Mouse (Mus musculus) hematopoietic stem cell, adult 5-6 weeks (primary cell): ENCODE data around the gene Ppm1l. TPM values are rescaled to one million over a fixed set of nuclear protein-coding genes. Genes with fewer than 3 reads are reported as not detected.

Experiments used
- ATAC-seq, 2 experiments: fragments of 125-278 bp in 1 of 2; replicated peaks in 1 of 2; 2 replicates each; pipeline ENCODE4 v1.8.0; 2016 to 2017; ENCODE audit warnings: inconsistent platforms in 2 of 2, mild to moderate bottlenecking in 2 of 2, moderate number of reproducible peaks in 2 of 2, low read depth in 1 of 2, moderate TSS enrichment in 1 of 2; ENCODE audit not compliant: low FRiP score in 2 of 2, poor library complexity in 2 of 2, severe bottlenecking in 2 of 2, insufficient read depth in 1 of 2, low TSS enrichment in 1 of 2
- total RNA-seq: library from RNA; stranded (forward); fragments of 172-1452, 232-1000 nt; gene quantifications from 2 replicates; pipeline ENCODE4 v1.2.3, GENCODE M21; 2017

Ppm1l gene
- total RNA-seq, 1 experiment from 2014 or later, result 5.0 TPM

DNA sequence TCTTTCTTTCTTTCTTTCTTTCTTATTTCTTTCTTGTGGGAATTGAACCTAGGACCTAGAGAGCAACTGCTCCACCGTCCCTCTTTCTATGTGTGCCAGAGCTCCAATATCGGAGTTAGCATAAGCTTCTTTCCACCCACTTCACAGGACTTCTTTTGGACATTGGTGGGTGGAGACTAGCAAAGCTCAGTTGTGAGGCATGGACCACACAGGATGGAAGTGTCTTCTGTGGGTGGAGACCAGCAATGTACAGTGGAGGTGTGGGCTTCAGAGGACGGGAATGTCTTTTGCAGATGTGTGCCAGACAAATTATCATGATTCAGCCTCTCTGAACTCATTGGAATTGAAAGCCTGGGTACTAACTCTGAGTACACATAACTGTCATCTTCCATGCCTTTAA is 180.5 kb downstream of the Ppm1l start:
- no peak for ATAC-seq

DNA sequence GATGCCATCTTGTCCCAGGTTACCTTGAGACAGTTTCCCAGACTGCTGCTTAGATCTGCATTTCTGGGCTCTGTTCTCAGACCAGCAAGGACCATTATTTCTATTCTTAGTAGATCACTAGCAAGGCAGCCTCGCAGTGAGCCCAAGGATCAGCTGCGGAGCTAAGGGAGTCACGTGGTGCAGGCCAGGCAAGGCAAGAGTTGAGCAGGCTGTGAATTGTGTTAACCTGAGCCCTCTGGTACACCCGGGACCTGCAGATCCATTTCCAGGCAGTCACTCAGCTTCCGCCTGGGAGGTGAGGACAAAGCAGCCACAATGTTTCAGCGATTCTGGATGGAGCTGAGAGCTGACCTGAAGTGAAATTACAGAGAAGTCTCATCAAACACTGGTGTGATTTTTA is 185.3 kb downstream of the Ppm1l start:
- no peak for ATAC-seq

DNA sequence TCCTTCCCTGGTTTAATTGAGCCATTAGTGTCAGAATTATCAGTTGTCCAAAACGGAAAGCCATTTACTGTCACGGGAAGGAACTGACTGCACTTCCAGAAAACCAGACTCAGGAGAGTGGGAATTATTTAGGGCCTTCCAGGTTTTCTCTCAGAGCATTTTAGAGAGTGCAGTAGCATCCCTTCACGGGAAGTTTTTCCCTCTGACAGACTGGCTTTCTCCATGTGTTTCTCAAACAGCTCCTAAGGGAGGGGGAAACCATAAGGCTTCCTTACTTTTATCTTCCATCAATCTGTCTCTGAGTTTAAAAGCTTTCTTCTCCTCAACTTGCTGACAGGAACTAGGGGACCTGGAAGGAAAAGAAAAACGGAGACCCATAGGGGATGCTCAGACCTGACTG is 185.9 kb downstream of the Ppm1l start:
- ATAC-seq, result no peak

DNA sequence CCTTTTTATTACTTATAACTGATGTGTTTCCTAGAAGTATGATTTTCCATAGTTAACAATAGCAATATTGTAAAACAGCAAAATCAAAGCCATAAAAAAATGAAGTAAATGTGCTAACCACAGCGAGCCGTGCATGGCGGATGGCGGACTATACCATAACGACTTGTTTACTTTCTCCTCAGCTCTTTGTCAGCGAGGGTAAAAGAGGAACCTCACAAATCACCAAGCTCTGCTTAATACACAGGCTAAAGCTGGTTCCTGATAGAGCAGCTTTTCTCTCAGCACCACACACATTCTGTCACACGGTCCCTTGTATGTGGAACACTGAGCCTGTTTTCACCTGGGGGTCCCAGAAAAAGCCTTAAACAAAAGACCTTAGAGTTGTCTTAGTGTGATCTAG is 188.4 kb downstream of the Ppm1l start:
- ATAC-seq, result peak; percentile 89 to 91

DNA sequence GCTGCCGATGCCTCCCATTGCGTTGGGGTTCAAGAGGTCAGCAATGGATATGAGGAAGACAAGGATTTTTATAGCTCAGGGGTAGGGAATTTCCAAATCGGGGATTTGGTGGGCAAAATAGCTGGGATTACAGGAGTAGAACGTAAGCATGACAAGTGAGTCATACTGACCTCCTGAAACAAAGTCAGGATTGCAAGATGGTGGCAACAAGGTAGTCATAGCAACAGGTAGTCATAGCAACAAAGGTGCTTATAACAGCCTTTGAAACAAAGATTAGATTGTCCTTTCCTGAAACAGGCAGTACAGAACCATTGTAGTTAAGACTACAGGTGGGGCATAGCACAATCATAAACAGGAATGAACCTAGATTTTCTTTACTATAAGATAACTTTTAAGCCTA is 189.7 kb downstream of the Ppm1l start:
- ATAC-seq, result no peak

DNA sequence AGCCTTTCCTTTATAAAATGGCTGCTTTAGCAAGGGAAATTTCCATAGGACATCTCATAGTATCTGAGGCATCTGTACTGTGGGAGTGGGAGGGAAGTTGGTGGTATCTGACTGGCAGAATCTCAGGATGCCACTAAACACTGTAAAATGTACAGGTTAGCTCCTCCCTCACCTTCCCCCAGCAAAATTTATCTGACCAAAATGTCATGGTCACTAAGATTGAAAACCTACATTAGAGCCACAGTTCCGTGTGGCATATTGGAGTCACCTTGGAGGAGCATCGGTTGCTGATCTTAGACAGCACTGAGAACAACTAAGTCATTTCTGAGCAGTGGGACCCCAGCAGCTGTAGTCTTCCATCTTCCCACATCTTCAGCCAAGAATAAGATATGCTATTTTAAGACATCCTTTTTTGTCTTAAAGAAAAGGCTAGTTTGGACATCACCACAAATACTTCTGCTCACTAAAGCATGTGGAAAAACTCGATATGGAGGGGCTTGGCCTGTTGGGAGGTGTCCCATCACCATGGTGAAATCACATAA is 192.8 kb downstream of the Ppm1l start:
- ATAC-seq, result no peak

DNA sequence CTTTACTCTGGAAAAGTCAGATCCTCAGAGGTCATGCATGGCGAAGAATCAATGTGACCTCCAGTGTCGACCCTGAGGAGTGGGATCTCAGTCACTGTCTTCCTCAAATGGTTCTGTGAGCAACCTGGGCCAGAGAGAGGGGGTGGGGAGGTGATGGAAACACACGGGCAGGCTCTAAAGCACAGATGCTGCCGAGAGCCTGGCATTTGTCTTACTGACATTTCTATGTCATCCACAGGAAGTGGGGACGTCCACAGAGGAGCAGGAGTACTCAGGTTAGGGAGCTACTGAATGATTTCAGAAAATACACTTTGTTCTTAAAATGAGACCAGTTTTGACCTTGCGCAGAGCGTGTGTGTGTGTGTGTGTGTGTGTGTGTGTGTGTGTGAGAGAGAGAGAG is 195.2 kb downstream of the Ppm1l start:
- ATAC-seq, result no peak

DNA sequence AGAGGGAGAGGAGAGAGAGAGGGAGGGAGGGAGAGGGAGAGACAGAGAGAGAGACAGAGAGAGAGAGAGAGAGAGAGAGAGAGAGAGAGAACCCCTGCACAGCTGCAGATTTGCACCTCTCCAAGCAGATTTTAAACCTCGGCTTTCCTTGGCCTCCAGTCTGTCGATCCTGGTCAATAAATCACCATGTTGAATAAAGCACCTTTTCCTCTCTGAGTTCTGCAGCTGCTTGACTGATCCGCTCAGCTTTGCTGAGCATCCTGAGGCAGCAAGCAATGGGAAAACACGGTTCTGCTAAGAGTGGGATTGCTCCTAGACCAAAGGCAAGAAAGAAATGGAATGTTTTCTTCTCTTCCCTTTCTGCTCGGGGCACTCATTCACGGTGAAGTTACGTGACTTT is 195.7 kb downstream of the Ppm1l start:
- no peak for ATAC-seq

DNA sequence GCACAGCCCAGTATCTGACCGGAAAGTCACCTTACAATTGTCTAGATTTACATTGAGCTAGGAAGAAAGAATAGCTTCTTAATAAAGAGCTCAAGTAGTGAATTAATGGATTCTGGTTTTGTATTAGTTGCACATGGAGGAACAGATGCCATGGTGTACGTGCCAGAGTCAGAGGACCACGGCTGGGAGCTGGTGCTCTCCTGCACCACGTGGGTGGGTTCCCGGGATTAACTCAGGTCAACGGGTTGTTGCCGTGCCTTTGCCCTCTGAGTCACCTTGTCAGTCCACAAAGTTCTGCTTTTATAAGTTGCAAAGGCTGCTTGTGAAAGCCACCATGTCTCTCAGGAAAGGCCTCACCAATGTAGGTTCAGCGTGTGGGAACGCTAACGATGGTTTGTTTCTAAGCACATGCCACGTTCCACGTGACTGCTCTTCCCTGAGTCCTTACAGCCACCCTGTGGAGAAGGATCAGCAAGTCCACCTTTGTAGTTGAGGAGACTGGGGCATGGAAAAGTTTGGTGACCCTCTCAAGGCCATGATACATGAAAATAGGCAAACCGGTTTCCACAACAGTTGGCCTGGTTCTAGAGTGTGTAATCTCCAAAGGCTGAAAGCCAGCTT is 199.2 kb downstream of the Ppm1l start:
- ATAC-seq, result no peak

DNA sequence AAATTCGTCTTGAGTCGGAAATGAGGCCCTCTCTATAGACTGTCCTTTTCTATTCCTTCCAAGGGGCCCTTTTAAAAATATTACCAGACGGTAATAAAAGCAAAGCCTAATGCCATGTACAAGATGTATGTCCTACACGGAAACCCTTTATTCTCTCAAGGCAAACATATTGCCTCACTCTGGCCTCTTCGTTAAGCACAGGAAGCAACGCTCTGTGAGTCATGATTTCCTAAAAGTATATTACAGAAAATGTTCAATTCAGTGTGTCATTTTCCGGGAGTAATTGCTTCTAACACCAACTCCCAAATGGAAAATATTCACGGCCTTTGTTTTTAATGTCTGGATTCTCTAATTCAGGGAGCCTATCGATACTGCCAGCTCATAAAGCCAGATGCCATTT is 202.5 kb downstream of the Ppm1l start:
- no peak for ATAC-seq

DNA sequence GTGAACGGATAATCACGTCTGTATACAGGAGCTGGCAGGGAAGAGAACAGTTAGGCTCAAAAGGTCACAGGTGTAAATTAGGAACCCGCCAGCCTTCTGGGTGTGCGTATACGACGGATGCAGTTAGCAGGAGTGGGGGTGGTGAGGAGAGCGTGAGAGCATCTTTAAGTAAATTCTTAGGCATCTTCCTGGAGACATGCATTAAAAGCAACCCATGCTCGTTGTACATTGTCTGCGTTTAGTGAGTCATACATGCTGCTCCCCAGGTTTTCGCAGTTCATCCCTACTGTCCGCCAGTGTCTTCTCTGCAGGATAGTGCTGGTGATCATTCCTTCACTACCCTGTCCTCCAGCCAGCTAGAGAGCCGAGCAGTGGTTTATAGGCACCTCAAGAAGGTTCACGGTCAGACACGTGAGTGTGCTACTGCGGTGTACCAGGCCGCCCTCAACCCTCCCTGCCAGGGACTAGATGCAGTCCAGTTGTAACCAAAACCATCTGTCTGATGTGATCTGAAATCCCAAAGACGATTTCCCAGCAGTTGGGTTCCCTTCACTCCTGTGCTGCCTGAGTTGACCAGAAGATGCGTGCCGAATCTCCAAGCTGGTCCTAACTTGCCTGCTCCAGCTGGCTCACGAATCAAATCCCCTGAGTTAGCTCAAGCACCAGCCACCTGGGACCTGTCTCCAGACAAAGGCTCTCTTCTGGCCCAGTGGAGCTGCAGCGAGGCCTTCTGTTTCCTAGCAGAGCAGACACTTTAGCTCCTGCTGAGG is 203.3 kb downstream of the Ppm1l start:
- ATAC-seq, result no peak

DNA sequence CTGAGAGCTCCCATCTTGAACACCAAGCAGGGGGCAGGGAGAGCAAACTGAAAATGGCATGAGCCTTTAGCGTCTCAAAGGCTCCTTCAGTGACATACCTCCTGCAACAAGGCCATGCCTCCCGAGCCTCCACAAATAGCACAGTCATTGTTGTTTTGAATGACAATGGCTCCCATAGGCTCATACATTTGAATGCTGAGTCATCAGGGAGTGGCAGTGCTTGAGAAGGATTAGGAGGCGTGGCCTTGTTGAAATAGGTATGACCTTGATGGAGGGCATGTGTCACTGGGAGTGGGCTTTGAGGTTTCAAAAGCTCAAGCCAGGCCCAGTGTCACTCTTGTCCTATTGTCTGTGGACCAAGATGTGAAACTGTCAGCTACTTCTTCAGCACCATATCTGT is 205.6 kb downstream of the Ppm1l start:
- ATAC-seq, result no peak

DNA sequence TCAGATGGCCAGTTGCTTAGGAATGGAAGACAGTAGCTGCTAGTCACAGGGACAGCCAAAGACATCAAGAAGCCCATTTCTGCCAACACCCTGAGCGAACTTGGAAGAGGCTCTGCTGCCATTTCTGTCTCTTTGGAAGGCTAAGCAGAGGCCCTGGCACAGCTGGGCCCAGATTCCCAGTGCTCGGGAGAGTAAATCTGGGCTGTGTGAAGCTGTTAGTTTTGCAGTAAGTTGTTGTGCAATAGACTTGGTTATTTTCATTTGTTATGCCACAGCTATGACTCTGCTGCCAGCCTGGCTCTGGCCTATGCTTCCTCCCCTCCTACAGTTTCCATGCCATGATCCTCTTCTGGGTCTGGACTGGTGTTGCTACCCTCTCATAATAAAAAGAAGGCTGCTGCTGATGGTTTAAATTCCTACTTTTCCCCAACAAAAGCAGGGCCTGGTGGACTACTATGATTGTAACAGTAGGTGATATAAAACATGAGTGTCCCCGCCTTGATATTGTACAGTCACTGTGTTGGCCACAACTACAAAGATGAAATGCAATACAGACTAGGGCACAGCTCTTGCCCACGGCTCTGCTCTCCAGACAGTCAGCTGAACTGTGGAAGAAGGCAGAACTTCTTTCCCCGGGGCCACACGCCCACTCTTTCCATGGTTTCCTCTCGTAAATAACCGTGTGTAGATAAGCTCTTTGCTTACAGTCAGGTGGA is 207.9 kb downstream of the Ppm1l start:
- peak in 1 of 2 experiments; percentile 37; a peak in 1 of 4 replicates for ATAC-seq

DNA sequence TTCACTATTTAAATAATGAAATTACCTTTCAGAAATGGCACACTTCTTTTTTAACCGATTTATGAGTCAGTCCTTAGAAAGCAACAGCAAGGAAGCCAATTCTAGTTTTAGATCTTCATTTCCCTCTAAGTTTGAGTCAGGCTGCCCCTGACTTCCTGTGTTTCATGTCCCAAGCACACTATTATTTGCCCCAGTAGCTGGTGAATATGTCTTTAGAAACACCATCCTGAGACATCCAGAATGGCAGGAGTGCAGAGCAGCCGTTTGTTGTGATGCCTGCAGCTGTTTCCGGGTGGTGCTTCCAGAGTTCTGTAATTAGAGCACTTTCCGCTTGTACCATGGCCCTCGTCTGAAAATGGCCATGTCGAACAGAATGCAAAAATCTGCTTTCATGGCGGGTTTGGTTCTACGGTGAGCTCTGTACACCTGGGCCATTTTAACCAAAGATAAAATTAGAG is 208.4 kb downstream of the Ppm1l start:
- no peak for ATAC-seq

DNA sequence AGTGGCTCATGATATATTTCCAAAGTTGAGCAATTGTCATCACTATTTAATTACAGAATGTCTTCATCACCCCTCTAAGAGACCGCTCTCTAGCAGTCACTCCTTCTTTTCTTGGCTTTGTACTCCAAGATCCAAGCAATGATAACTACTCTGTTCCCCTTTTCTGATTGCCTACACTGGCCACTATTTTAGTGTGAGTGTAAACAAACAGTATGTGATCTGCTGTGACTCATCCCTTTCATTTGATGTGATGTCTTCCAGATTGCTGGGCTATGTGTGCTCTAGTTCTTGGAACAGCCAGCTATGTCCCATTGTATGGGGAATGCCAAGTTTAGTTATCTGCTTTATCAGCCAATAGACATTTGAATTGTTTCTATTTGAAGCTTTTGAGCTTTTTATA is 210.7 kb downstream of the Ppm1l start:
- no peak for ATAC-seq

DNA sequence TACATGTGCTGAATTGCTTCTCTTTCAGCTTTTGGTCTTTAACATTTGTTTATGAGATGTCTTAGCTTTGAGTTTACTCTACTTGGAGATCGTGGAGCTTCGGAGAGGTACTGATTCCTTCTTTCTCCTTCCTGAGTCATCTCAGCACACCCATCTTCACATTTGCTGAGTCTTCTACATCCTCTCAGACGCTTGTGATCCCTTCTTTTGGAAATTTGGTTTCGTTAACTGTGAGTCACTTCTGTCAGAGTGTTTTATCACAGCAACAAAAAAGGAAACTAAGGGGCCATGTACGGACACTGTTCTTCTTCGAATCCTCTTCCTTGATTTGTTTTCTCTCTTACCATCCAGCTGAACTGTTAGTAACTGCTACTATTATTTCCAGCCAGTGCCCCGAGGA is 212.9 kb downstream of the Ppm1l start:
- no peak for ATAC-seq

DNA sequence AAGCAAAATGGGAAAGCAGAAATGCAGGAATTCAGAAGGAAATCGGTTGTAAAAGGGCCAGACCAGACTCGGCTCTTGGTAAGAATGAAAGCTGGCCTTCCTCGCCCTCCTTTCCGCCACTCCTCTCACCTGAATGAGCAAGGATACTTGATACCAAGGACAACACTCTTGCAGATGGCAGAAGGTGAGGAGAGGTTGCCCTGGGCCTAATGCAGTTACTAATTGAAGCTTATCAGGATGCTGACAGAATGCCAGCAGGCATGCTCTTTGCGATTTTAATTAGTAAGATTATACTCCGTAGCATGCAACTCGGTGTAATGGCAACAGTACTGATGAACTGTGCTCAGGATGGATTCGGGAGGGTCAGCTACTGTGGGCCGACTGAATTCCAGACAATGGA is 214.8 kb downstream of the Ppm1l start:
- ATAC-seq, result no peak

DNA sequence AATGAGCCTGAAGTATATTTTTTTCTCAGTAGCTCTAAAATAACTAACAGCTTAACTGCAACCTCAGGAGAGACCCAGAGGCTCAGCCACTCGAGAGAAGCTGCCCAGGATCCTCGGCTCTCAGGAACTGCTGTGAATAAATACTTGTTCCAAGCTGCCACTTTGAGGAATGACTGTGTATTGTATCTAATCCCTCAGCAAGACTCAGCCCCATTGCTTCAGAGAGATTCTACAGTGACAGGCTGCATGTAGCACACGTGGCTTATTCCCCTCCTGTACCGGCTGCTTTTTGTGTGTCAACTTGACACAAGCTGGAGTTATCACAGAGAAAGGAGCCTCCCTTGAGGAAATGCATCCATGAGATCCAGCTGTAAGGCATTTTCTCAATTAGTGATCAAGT is 216.0 kb downstream of the Ppm1l start:
- no peak for ATAC-seq
